Mouse (Mus musculus): ENCODE measurements around the gene Scamp3.

GRCm38 (mm10) chr3:89165268-89165870 is 11.9 kb upstream of the Scamp3 start:
- TF ChIP-seq CTCF (IDR thresholded peaks at IDR 0.05; ENCODE audit: control insufficient read depth, insufficient read depth, insufficient replicate concordance, low read depth, low read length) = no peak
- no peak for TF ChIP-seq POLR2A (IDR thresholded peaks at IDR 0.05; ENCODE audit: control insufficient read depth, low read depth, low read length)
